Mouse (Mus musculus): Measurements from ENCODE around the gene Rps11. TPM values are rescaled to one million over a fixed set of nuclear protein-coding genes. Genes with fewer than 3 reads are reported as not detected.
A peak's percentile ranks its signal among the peaks of the same experiment; 100 is the strongest.
"Not testable (repeated sequence)": the region's sequence is repeated elsewhere in the genome, so short reads cannot be mapped to it uniquely, and the experiment has no call there.

Gene Rps11
- total RNA-seq, 2 experiments from 2014 or later, result 1,231 to 1,372 TPM

DNA sequence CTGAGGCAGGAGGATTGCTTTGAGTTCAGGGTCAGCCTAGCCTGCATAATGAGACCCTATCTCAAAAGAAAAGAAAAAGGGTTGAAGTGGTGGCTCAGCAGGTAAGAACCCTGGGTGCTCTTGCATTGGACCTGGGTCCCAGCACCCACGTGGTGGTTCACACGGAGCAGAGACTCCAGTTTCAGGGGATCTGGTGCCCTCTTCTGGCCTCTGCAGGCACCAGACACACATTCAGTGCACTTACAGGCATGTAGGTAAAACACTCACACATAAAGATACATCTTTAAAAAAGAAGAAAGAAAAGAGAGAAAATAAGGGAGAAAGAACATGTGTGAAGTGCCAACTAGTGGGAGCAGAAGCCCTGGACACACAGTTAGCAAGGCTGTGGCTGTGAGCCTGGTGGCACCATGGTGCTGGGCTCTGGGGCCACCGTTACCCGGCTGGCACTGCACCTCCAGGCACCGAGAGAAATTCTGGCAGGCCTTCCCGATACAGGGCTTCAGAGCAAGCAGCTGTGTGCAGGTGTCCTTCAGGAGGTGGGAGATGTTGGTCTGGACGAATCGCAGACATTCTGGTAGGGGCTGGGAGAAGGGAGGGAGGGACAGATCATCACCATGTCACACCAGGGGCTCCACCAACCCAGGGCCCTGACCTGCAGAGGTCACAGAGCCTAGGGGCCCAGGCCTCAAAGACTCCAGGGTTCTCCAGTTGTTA is 9.4 kb upstream of the Rps11 start:
- DNase-seq, result no peak

DNA sequence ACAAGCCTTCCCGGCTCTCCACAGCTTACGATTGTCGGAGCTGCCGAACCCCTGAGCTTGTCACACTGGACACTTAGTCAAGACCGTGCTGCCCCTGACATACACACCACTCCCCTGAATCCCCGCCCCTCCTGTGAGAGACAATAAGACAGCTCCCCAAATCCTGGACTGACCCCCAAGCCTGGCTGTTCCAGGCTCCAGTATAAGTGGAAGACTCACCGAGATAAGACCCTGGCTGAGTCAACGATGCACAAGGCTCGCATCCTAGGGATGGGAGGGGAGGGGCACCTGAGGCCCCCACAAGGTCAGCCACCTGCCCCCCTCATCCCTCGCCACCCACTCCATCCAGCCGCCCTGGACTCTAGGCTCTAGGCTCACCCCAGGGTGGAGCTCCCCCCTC is 7.6 kb upstream of the Rps11 start:
- peak in 1 of 2 experiments; percentile 0 for DNase-seq

DNA sequence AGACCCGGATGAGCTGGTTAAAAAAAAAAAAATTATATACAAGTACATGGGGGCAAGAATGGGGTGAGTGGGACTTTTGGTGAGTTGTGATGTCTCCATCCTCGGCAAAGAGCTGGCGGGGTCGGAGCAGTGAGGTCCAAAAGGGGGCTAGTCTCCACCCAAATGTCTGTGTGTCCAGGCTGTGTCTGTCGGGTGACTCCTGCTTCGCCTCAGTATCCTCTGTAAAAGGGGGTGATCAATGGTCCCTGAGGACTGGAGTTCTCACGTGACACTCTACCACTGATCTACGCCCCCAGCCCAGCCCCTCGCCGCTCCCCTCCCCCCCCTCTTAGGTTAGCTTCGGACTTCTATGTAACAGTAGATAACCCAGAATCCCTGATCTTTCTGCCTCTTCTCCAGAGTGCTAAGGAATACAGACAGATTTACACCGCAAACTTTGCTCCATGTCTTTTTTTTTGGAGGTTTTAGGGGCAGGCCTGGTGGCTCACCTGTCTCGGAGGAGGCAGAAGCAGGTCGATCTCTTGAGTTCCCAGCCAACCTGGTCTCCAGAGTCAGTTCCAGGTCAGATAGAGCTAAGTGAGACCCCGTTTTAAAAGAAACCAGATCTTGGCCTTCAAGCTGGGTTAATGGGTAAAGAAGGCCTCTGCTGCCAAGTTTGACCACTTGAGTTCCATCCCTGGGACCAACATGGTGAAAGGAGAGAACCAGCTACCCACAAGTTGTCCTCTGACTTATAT is 5.7 kb upstream of the Rps11 start:
- DNase-seq, result no peak

- peak; percentile 52 to 65 for DNase-seq
These were observed 5.1 kb upstream of the Rps11 start for GRCm38 (mm10) chr7:45129318-45129717.

GRCm38 (mm10) chr7:45128624-45129246 is 4.5 kb upstream of the Rps11 start, which contains the start of gene Rpl13a:
Rpl13a (minus strand) TSS chr7:45128761.
- DNase-seq, result peak; percentile 98 to 99

GRCm38 (mm10) chr7:45127700-45128224 is 3.5 kb upstream of the Rps11 start:
- DNase-seq, result no peak

DNA sequence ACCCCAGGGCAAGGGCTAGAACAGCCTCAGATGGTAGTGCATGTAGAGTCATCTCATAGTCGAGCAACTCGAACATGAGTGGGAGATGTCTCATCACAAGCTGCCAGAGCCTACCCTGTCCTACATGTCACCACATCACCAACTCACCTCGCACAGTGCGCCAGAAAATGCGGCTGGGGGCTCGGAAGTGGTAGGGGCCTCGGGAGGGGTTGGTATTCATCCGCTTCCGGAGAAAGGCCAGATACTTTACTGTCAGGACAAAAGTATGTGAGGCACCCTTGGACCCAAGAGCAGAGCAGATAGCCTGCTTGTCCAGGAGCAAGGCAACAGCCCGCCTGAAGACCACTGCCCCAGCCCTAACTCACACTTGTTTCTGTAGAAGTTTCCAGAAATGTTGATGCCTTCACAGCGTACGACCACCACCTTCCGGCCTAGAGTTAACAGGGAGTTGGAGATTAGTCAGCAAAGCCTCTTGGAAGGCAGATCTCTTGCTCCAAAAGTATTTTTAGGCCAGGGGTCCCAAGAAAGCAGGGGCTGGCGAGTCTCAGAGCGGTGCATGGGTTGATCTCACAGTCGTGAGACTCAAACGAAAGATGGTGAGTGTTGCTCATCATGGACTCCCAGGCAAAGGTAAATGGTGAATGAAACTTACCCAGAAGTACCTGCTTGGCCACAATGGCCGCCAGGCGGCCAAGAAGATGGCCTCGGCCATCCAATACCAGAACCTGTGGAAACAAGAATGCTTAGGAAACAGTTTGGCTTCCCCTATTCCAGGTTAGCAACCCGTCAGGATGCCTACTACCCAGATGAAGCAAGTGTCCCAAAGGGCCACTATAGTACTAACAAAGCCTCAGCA is 2.8 kb upstream of the Rps11 start:
- no peak for DNase-seq

DNA sequence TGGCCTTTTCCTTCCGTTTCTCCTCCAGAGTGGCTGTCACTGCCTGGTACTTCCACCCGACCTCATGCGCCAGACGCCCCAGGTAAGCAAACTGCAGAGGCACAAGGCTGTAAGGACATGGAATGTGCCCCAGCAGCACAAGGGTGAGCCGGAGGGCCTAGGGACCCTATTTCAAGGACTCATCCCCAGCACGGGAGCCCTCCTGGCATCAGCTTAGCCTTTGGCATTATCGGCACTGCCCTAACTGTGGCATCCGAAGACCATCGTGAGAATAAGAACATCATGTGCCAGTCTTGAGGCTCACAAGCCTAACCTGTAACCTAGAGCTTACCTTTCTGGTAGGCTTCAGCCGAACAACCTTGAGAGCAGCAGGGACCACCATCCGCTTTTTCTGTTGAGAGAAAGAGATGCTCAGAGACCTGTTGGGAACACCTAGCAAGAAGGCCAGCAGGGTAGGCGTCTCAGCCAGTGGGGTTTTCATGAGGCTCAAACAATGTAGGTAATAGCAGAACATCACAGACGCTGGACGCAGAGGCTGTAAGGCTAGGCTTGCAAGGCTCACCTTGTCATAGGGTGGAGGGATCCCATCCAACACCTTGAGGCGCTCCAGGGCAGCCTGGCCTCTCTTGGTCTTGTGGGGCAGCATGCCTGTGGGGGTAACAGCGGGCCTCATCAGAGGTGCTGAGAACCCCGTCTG is 2.1 kb upstream of the Rps11 start:
- no peak for DNase-seq

DNA sequence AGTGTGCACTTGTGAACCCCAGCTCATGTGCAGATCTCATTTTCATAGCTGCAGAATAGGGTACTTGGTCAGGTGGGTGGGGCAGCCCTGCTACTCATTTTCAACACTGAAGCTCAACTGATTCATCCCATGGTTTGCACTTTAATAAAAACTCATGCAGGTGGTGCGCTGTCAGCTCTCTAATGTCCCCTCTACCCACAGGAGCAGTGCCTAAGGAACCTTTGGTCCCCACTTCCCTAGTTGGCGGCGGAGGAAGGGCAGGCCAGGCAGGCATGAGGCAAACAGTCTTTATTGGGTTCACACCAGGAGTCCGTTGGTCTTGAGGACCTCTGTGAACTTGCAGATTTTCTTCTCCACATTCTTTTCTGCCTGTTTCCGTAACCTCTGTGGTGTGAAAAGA is 1.4 kb upstream of the Rps11 start:
- DNase-seq, result not testable (repeated sequence)

- DNase-seq, result no peak
These were observed 933 bp upstream of the Rps11 start for GRCm38 (mm10) chr7:45125144-45125600.

DNA sequence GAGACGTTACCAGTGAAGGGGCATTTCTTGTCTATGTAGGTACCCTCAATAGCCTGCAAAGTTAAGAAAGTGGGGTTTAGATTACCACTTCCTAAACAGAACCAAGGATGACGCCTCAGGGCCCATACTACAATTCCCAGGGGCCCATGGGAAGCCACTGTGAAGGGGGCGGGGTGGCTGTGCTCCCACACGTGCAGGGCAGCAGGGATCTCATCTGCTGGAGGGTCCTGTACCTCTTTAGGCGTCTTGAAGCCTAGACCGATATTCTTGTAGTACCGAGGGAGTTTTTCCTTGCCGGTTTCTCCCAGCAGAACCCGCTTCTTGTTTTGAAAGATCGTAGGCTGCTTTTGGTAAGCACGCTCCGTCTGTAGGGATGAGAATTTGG is 1.1 kb downstream of the Rps11 start:
- DNase-seq, result peak in 1 of 2 experiments; percentile 74

DNA sequence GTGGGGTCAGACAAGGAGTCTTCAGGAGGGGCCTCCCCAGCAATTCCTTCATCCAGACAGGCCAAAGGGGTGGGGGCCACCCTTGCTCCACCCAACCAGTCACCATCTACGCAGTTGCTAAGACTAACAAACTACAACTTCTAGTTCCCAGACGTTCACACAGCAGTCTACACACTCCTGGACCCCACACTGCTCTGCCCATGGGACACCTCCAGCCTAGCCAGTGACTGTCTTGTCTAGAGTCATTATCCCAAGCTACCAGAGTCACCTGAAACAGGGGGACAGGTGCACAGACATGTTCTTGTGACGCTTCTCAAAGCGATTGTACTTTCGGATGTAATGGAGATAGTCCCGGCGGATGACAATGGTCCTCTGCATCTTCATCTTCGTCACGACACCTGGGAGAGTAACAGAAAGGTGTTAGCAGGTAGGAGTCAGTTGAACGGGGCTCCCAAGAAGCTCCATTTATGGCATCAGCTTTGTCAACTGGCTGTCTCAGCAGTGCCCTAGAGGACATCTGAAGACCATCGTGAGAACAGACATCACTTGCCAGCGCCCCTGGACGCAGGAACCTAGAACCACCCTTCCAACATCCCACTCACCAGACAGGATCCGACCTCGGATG is 1.6 kb downstream of the Rps11 start:
- DNase-seq, result no peak

- no peak for DNase-seq
These were observed 2.3 kb downstream of the Rps11 start for GRCm38 (mm10) chr7:45121966-45122365.

DNA sequence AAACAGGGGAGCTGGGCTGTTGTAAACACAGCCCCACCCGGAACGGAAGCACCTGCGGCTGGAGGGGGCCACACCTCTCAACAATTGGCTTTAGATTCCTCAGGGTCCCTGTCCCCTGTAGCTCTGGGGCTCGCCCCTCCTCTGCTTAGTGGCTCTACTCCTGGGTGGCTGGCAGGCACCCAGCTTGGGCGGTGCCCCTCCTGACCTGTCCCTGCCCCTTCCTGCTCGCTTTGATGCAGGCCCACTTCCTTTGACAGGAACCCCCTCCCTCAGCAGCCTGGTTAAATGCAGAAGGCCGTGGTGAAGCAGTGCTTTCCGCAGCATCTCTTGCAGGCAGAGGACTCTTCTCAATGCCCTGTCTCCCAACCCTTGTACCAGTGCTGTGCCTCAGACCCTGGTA is 2.8 kb downstream of the Rps11 start:
- DNase-seq, result peak; percentile 58 to 77

GRCm38 (mm10) chr7:45119780-45120709 is 4.2 kb downstream of the Rps11 start:
- DNase-seq, result no peak

DNA sequence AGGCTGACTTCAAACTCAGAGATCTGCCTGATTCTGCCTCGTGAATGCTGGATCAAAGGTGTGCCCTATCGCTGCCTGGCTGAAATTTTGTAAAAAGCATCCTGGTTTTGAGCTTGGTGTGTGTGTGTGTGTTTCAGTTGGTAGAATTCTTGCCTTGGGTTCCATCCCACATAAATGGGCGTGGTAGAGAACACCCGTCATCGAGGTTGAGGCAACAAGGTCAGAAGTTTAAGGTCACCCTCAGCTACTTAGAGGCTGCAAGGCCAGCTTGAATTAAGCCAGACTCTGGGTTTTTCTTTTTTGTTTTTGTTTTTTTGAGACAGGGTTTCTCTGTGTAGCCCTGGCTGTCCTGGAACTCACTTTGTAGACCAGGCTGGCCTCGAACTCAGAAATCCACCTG is 5.9 kb downstream of the Rps11 start:
- DNase-seq, result no peak

GRCm38 (mm10) chr7:45117566-45117965 is 6.7 kb downstream of the Rps11 start:
- no peak for DNase-seq

GRCm38 (mm10) chr7:45113476-45113875 is 10.8 kb downstream of the Rps11 start:
- no peak for DNase-seq

DNA sequence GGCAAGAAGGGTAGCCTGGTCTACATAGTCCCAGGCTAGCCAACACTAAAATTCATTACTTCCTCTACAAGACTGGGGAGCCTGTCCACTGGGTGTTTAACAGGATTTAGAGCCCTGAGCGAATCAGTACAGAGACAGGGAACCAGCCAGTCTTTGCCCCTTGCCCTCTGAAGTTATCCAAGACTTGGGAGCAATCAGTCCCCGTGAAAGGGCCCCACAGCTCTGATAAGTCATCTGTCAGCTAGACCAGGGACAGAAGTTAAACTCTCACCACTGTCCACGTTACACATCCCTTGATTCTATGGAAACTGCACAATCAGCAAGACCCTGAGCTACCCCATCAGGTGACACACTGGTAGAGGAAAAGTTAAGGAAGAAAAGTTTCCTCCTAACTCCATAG is 11.7 kb downstream of the Rps11 start:
- no peak for DNase-seq

DNA sequence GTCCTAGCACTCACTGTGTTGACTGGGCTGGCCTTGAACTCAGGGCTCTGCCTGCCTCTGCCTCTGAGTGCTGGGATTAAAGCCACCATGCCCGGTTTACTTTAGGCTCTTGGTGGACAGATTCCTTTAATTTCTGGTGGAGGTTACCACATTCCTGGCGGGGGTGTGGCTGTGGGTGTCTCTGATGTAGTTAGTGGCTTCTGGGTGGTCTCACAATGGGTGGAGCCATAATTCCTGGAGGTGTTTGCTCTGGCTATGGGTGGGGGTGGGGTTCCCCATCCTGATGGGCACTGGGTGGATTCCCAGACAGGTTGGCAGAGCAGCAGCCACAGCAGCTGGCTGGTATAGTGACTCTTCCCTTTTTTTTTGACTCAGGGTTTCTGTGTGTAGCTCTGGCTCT is 12.3 kb downstream of the Rps11 start:
- DNase-seq, result no peak
